Mouse (Mus musculus) cerebellum, adult 11-12 months (tissue): Measurements from ENCODE around the gene Prkaa2.

Source experiments
- DNase-seq: peaks from one replicate; pipeline ENCODE4 v3.0.0; 2022

Prkaa2 gene

DNA sequence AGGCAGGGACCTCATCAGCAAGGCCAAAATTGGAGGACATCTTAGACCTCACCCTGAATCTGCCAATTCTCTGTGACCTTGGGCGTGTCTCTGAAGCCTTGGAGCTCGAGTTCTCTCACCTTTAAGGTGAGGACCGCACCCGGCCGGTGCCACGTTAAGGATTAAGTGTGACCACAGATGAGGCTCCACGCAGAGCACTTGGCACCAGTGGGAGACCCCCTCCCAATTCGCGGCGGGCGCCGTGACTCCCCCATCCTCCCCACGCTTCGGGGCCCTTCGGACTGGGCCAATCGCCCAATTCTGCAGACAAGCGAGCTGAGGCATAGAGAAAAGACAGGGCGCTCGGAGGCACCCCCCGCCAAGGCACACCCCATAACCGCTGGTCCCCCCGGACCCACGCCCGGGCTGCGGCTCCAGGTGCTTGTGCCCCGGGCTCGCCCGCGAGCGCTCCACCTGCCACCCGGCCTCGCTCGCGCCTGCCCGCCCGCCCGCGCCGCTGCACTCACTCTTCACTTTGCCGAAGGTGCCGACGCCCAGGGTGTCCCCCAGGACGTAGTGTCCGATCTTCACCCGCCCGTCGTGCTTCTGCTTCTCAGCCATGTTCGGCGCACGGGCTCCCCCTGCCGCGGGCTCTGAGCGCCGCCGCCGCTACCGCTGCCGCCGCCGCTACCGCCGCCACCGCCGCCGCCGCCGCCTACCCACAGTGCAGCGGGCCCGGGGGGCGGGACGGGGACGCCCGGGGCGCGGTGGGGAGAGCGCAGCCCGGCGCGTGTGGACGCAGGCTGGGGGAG, at the start of gene Prkaa2:
Prkaa2 (minus strand) TSS at position 692 of the 791 bp plus-strand sequence.
- peak; percentile 82 for DNase-seq

GRCm38 (mm10) chr4:105159531-105159870, 49.8 kb upstream of the Prkaa2 start:
- no peak for DNase-seq

- no peak for DNase-seq
Observed at GRCm38 (mm10) chr4:105158651-105159530, 49.2 kb upstream of the Prkaa2 start.

- DNase-seq = peak; percentile 31
Observed at GRCm38 (mm10) chr4:105158169-105158555, 48.5 kb upstream of the Prkaa2 start.

DNA sequence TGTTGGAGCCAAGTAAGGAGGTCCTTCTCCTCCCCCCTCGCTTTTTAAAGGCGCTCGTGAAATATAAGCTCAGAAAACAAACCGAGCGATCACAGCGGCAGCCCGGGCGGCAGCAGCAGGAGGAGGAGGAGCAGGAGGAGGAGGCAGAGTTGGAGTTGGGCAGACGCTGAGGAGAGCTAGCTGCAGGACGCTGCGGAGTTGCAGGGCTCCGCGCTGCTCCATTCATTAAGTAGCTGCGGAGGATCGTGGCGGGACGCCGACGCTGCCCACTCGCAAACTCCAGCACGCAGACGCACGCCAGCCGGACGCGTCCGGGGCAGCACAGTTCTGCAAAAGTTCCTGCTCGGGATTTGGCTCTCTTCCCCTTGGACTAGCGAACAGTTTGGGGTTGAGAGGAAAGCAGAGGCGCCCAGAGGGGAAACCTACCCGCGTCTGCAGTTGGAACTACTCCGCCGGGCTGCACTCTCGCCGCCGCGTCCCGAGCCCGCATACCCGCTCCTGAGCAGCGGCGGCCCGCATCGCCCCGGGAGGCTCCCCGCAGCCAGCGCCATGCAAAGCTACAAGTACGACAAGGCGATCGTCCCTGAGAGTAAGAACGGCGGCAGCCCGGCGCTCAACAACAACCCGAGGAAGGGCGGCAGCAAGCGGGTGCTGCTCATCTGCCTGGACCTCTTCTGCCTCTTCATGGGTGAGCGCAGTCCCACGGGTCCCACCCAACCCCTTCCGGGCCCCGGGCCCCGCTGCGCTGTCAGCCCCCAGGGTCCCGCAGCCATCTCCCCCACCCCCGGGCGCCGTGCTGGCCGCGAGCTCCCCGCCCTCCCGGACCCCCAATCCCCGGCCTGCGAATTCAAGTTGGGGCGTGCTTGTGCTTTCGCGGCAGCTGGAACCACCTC, 47.8 kb upstream of the Prkaa2 start, which contains the start of gene Plpp3:
Plpp3 (plus strand) TSS at position 72 of the 893 bp plus-strand sequence.
- peak; percentile 45 for DNase-seq

DNA sequence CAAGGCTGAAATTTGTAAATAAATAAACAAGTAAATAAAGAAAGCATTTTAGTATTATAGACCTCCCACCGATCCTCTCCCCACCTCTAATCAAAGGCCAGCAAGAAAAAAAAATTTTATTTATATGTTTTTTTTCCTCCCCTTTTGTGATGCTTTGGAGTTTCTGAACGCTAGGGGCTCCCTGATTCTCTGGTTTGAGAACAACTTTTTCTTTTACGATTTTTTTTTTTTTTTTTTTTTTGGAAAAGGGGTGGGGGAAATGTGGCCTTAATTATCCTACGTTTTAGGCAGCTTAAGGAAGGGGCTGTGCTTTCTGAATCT, 47.2 kb upstream of the Prkaa2 start:
- no peak for DNase-seq

DNA sequence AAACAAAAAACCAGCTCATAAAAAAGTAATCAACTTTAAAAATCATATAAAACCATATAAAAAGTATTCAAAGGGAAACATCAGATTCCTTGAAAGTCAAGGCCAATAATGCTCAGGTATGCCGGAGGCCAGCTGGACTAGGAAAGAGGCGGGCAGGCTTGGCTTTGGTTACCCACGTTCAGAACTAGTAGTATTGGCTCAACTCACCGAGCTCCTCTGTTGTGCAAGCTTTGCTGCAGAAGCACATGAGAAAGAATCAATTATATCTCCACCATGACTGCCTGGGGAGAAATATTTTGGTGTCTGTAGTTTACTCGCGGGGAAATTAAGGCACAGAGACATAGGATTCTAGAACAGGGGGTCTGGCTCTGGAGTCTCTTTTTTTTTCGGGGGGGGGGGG, 46.6 kb upstream of the Prkaa2 start:
- no peak for DNase-seq

- no peak for DNase-seq
Observed at GRCm38 (mm10) chr4:105153227-105153626, 43.5 kb upstream of the Prkaa2 start.

GRCm38 (mm10) chr4:105151911-105152690, 42.4 kb upstream of the Prkaa2 start:
- DNase-seq = peak; percentile 18

GRCm38 (mm10) chr4:105149492-105149891, 39.8 kb upstream of the Prkaa2 start:
- no peak for DNase-seq

DNA sequence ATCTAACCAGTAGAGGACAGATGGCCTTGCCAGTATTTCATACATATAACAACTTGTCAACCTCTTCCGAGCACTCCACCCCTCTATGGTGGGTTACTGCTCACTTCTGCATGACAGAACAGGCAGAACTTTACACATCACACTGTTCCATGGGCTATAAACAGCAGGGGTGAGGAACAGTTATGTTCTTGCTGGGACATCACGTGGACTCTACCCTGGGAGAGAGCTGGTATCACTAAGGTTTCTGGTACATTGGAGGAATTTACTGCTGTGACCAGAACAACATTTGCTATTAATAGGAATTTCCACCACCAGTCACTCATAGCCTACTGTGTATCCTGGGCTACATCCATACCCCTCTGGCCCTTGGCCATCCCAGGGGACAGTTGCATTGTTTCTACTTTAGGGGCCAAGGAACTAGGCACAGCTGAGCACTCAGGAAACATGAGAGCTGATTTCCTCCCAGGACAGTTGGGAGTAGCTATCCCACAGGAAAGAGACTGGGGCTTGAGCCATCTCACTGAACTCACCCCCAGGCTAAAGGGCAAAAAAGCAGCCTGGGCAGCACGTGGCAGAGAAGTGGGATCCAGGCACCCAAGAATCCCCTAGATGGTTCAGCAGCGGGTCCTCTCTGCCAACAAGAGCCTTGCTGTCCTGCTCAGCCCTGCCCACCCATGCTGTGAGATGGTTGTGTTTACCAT, 23.8 kb upstream of the Prkaa2 start:
- no peak for DNase-seq

- DNase-seq = no peak
Observed at GRCm38 (mm10) chr4:105131756-105132314, 22.1 kb upstream of the Prkaa2 start.

GRCm38 (mm10) chr4:105129212-105129611, 19.5 kb upstream of the Prkaa2 start:
- DNase-seq = no peak

GRCm38 (mm10) chr4:105122429-105122828, 12.7 kb upstream of the Prkaa2 start:
- peak; percentile 58 for DNase-seq

- DNase-seq = no peak
Observed at GRCm38 (mm10) chr4:105121081-105121480, 11.4 kb upstream of the Prkaa2 start.

DNA sequence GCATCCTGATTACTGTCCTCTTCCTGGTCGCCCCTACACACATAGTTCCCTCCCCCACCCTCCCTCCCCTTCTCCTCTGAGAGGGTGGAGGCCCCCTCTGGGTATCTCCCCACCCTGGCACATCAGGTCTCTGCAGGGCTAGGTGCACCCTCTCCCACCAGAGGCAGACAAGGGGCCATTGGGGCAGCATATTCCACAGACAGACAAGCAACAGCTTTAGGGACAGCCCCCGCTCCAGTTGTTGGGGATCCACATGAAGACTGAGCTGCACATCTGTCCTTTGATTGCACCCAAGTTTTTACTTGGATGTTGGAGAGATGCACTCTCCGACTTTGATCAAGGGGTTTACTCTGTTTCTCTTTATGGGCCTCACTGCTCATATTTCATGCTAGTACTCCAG, 3.8 kb upstream of the Prkaa2 start:
- no peak for DNase-seq

DNA sequence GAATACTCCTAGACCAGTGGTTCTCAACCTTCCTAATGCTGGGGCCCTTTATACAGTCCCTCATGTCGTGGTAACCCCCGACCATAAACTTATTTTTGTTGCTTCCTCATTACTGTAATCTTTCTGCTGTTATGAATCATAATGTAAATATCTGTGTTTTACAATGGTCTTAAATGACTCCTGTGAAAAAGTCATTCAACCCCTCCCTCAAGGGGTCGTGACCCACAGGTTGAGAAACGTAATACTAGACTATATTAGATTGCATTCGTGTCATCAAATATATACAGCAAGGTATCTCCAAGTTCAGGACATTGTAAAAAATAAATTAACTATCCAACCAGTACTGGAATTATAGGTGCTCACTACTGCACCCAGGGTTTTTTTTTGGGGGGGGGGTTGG, 3.4 kb upstream of the Prkaa2 start:
- DNase-seq = no peak

DNA sequence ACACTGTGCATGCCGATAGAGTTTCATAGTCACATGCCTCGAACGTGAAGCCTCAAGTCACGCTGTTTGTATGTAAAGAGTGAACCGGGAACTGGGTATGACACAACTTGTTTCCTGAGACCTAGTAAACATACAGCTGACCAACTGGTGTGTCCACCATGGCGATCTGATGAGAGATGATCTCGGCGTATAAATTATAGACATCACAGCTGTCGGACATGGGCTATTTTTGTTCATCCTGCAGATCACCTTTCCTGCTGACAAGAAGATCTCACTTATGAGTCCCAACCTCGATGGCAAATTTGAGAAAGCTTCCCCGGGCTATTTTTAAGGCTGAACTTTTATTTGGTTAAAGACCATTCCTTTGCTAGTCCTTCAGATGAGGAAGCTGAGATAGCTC, 2.1 kb upstream of the Prkaa2 start:
- DNase-seq = no peak

DNA sequence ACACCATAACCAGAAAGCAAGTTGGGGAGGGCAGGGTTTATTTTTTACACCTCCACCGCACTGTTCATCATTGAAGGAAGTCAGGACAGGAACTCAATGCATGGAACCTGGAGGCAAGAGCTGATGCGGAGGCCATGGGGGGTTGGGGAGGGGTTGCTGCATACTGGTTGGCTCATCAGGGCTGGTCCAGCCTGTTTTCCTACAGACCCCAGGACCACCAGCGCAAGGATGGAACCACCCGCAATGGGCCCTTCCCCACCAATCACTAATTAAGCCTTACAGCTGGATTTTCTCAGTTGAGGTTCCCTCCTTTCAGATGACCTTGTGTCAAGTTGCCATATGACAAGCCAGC, 970 bp upstream of the Prkaa2 start:
- DNase-seq = peak; percentile 61

DNA sequence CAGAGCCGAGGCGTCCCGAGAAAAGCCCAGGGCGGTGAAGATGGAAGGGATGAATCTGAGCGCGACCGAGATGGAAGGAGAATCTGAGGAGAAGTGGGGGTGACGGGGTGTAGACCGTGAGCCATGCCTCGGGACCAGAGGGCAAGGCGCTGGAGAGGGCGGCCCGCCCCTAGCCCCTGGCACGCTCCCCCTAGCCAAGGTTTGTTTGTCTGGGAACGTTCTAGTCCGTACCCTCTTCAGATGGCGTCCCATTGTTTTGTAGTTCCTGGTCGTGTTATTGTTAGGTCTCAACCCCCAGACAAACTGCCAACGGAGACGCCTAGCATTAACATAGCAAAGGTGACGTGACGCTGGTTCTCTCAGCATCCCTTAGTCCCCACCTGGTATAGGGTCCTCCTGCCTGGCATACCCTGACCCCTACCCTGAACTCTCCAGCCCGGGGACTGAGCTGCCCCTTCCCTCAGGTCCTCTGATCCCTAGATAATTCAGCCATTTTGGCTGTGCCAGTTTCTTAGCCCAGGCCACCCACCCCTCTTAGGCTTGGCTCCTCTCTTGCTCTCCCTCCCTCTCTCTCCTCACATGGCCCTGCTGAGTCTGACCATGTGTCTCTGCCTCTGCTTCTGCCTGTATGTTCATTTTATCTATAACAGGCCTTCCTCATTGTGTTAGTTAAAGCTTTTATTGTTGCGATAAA, 447 bp upstream of the Prkaa2 start:
- peak; percentile 74 for DNase-seq
